Mouse (Mus musculus) 416B (cell line): Measurements from ENCODE around the gene Abcb9.

ENCODE experiments used
- DNase-seq: peaks from one replicate; pipeline ENCODE4 v3.0.0; 2011; ENCODE audit warnings: low read depth

The Abcb9 gene

DNA sequence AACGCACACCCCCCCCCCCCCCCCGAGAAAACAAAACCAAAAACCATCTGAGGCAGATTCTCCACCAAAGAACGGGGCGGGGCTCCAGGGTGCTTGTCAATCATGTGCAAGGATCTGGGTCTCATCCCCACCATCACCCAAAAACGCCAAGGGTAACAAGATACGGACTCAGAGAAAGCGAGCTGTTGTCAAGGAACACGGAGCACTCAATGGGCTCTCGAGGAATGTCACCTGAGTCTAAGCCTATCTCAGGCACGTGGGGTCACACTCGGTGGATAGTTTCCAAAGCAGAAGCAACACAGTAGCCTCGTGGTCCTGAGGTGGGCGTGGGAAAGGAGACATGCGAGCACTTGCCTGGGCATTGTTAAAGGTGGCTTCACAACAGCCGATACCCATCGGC lies 81.9 kb downstream of the Abcb9 start:
- DNase-seq = no peak

DNA sequence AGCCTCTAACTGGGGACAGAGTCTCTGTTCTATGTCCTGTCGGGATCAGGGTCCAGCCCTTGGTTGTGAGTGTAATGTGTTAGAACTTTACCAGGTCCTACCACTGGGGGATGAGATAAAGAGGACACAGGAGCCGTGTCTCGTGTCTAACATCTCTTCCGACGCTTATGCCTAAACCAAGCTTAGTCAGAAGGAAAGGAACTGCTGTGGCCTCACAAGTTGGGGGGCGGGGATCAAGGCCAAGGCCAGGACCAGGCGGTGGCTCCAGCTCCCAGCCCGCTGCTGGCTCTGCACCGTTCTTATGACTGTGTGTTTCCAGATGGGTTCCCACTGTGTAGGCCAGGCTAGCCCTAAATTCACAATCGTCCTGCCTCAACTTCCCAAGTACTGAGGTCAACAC lies 82.7 kb downstream of the Abcb9 start:
- DNase-seq = peak; percentile 81

DNA sequence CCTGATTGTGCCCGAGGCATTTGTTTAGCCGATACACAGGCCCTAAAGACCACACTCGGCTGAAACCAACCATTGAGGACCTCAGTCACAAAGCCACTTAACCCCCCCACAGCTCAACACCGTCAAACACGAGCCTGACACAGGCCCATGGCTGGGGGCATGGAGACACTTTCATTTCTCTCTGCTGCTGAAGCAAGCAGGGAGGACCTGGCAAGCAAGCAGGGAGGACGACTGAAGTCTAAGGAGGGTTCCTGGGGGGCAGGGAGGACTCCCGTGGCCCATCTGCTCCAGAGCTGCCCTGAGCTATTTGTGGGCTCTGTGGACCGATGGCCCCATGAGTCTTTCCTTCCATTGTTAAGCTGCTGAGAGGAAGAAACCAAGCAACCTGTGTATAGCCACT lies 83.7 kb downstream of the Abcb9 start:
- peak; percentile 21 for DNase-seq
